Mouse (Mus musculus): ENCODE measurements around the gene Mgarp. TPM values are rescaled to one million over a fixed set of nuclear protein-coding genes. Genes with fewer than 3 reads are reported as not detected.
A peak's percentile ranks its signal among the peaks of the same experiment; 100 is the strongest.

The Mgarp gene
- total and polyA plus RNA-seq, 3 experiments, result 0.65 to 5.2 TPM; not detected in 1

GRCm38 (mm10) chr3:51339734-51340551 is 56.6 kb downstream of the Mgarp start:
- DNase-seq (ENCODE audit: low read depth, low spot score), result no peak
- Histone ChIP-seq H3K4me1 (ENCODE audit: control insufficient read depth in 1 of 2, insufficient read depth in 2 of 2, low read length in 2 of 2) (peaks cover 13 to 17% of the 10 kb centered on the region in 2 experiments), H3K27ac (ENCODE audit: control insufficient read depth, low read depth, low read length) (peak overlapping the region; percentile 97), H3K36me3 (ENCODE audit: control insufficient read depth in 1 of 2, insufficient read depth in 2 of 2, low read length in 2 of 2) (peaks cover 0 to 25% of the 10 kb centered on the region in 2 experiments; a peak in 2 of 4 replicates), H3K9ac (ENCODE audit: control insufficient read depth, low read depth, low read length, poor library complexity, severe bottlenecking) (peak overlapping the region; percentile 95), H3K4me3 (ENCODE audit: control insufficient read depth in 1 of 2, insufficient read depth in 1 of 2, low read depth in 2 of 2, low read length in 2 of 2) (peak overlapping the region; percentile 87 to 93), H3K79me2 (ENCODE audit: control insufficient read depth, insufficient read depth, low read length, poor library complexity) (peaks cover 53% of the 10 kb centered on the region), H3K9me3 (replicated peaks; ENCODE audit: insufficient read depth, low read length) (no peaks in the 10 kb centered on the region), H3K27me3 (ENCODE audit: control insufficient read depth in 1 of 2, insufficient read depth in 2 of 2, low read length in 2 of 2) (no peaks in the 10 kb centered on the region)
- TF ChIP-seq USF1 (IDR thresholded peaks at IDR 0.05; ENCODE audit: low read depth, low read length), result no peak
- 0 out of 2 replicates have a peak, but pooled peaks have one; percentile 20 for TF ChIP-seq MXI1 (IDR thresholded peaks at IDR 0.05; ENCODE audit: low read depth, low read length)
- no peak for TF ChIP-seq GABPA (IDR thresholded peaks at IDR 0.05; ENCODE audit: low read depth, low read length)
- TF ChIP-seq SMC3 (IDR thresholded peaks at IDR 0.05; ENCODE audit: low read depth, low read length), result no peak
- TF ChIP-seq CHD1 (IDR thresholded peaks at IDR 0.05; ENCODE audit: low read depth, low read length), result 0 out of 2 replicates have a peak, but pooled peaks have one; percentile 76
- TF ChIP-seq UBTF (IDR thresholded peaks at IDR 0.05; ENCODE audit: borderline replicate concordance, insufficient read depth, low read depth, low read length), result 0 out of 2 replicates have a peak, but pooled peaks have one; percentile 40
- no peak for TF ChIP-seq GATA1 (IDR thresholded peaks at IDR 0.05; ENCODE audit: low read depth, low read length)
- TF ChIP-seq MYC (IDR thresholded peaks at IDR 0.05; ENCODE audit: low read depth, low read length), result no peak
- no peak; the same call in 1 of the 2 replicates for TF ChIP-seq SIN3A (IDR thresholded peaks at IDR 0.05; ENCODE audit: low read length)
- TF ChIP-seq ZKSCAN1 (IDR thresholded peaks at IDR 0.05; ENCODE audit: low read depth, low read length), result no peak

- H3K9ac ChIP-seq (ENCODE audit: control insufficient read depth, low read depth, low read length, poor library complexity, severe bottlenecking), result peak overlapping the region; percentile 95
- peak overlapping the region; percentile 97 for H3K27ac ChIP-seq (ENCODE audit: control insufficient read depth, low read depth, low read length)
- H3K9me3 ChIP-seq (replicated peaks; ENCODE audit: insufficient read depth, low read length), result no peaks in the 10 kb centered on the region
- peaks cover 0 to 29% of the 10 kb centered on the region in 2 experiments; a peak in 2 of 4 replicates for H3K36me3 ChIP-seq (ENCODE audit: control insufficient read depth in 1 of 2, insufficient read depth in 2 of 2, low read length in 2 of 2)
- peak overlapping the region; percentile 87 to 93 for H3K4me3 ChIP-seq (ENCODE audit: control insufficient read depth in 1 of 2, insufficient read depth in 1 of 2, low read depth in 2 of 2, low read length in 2 of 2)
- TF ChIP-seq MXI1 (IDR thresholded peaks at IDR 0.05; ENCODE audit: low read depth, low read length), result peak; percentile 74
- peak; percentile 64; the same call in 1 of the 2 replicates for TF ChIP-seq SIN3A (IDR thresholded peaks at IDR 0.05; ENCODE audit: low read length)
- TF ChIP-seq SMC3 (IDR thresholded peaks at IDR 0.05; ENCODE audit: low read depth, low read length), result no peak
- TF ChIP-seq EP300 (IDR thresholded peaks at IDR 0.05; ENCODE audit: low read depth in 1 of 2, low read length in 2 of 2), result peak in 1 of 2 experiments; percentile 42; a peak in 1 of 4 replicates
- TF ChIP-seq CHD1 (IDR thresholded peaks at IDR 0.05; ENCODE audit: low read depth, low read length), result peak; percentile 83; the same call in 1 of the 2 replicates
- H3K4me1 ChIP-seq (ENCODE audit: control insufficient read depth in 1 of 2, insufficient read depth in 2 of 2, low read length in 2 of 2), result peaks cover 15 to 19% of the 10 kb centered on the region in 2 experiments
- no peaks in the 10 kb centered on the region for H3K27me3 ChIP-seq (ENCODE audit: control insufficient read depth in 1 of 2, insufficient read depth in 2 of 2, low read length in 2 of 2)
- H3K79me2 ChIP-seq (ENCODE audit: control insufficient read depth, insufficient read depth, low read length, poor library complexity), result peaks cover 58% of the 10 kb centered on the region
- peak; percentile 61 for DNase-seq (ENCODE audit: low read depth, low spot score)
These were observed 57.2 kb downstream of the Mgarp start for GRCm38 (mm10) chr3:51339378-51339733.

Other genes with a start within 250 kb of the Mgarp start
- gene Noct, start 172.3 kb downstream of the Mgarp start, total RNA-seq (2012; rRNA removed), result 16.4 and 17.8 TPM in 2 replicates
- 10 to 100 TPM in 1 of 2 experiments, not detected in 1; 26.7 TPM for gene Noct, start 172.3 kb downstream of the Mgarp start, polyA plus RNA-seq (2012; ENCODE audit: insufficient read depth in 1 of 2, insufficient read length in 2 of 2, low read depth in 1 of 2, low replicate concordance in 2 of 2, missing spikeins in 1 of 2)
- gene Elf2, start 56.1 kb downstream of the Mgarp start, total RNA-seq (2012; rRNA removed), result 46.5 and 50.2 TPM in 2 replicates
- 10 to 100 TPM; 38.0 to 53.3 TPM for gene Elf2, start 56.1 kb downstream of the Mgarp start, polyA plus RNA-seq (2012; ENCODE audit: insufficient read depth in 1 of 2, insufficient read length in 2 of 2, low read depth in 1 of 2, low replicate concordance in 2 of 2, missing spikeins in 1 of 2)
- 207 and 214 TPM in 2 replicates for gene Ndufc1, start 12.2 kb upstream of the Mgarp start, total RNA-seq (2012; rRNA removed)
- gene Ndufc1, start 12.2 kb upstream of the Mgarp start, polyA plus RNA-seq (2012; ENCODE audit: insufficient read depth in 1 of 2, insufficient read length in 2 of 2, low read depth in 1 of 2, low replicate concordance in 2 of 2, missing spikeins in 1 of 2), result 100 to 1,000 TPM in 1 of 2 experiments, not detected in 1; 115 TPM
- gene Naa15, start 18.4 kb upstream of the Mgarp start, total RNA-seq (2012; rRNA removed), result 36.6 and 43.4 TPM in 2 replicates
- gene Naa15, start 18.4 kb upstream of the Mgarp start, polyA plus RNA-seq (2012; ENCODE audit: insufficient read depth in 1 of 2, insufficient read length in 2 of 2, low read depth in 1 of 2, low replicate concordance in 2 of 2, missing spikeins in 1 of 2), result 100 to 1,000 TPM in 1 of 2 experiments, 10 to 100 TPM in 1; 61.6 to 558 TPM
- 5.2 and 6.2 TPM in 2 replicates for gene Rab33b, start 87.2 kb upstream of the Mgarp start, total RNA-seq (2012; rRNA removed)
- 1 to 10 TPM in 1 of 2 experiments, not detected in 1; 4.9 TPM for gene Rab33b, start 87.2 kb upstream of the Mgarp start, polyA plus RNA-seq (2012; ENCODE audit: insufficient read depth in 1 of 2, insufficient read length in 2 of 2, low read depth in 1 of 2, low replicate concordance in 2 of 2, missing spikeins in 1 of 2)
- 8.4 and 11.3 TPM in 2 replicates for gene Setd7, start 164.1 kb upstream of the Mgarp start, total RNA-seq (2012; rRNA removed)
- 10 to 100 TPM; 15.3 to 37.9 TPM for gene Setd7, start 164.1 kb upstream of the Mgarp start, polyA plus RNA-seq (2012; ENCODE audit: insufficient read depth in 1 of 2, insufficient read length in 2 of 2, low read depth in 1 of 2, low replicate concordance in 2 of 2, missing spikeins in 1 of 2)

All from MEL (cell line).